Mouse (Mus musculus) thymus, adult 2 months (tissue): Measurements from ENCODE around the gene Runx3.

ENCODE experiments used
- CTCF ChIP-seq: fragments of 200-500 bp; IDR thresholded peaks from 2 replicates; pipeline ENCODE4 v1.5.1; 2012; ENCODE audit warnings: mild to moderate bottlenecking, control low read depth, low read length, moderate library complexity, borderline replicate concordance; ENCODE audit not compliant: control insufficient read depth, poor library complexity, insufficient read depth; ENCODE audit errors: extremely low read depth
- POLR2A ChIP-seq: fragments of 200-500 bp; IDR thresholded peaks from 2 replicates; pipeline ENCODE4 v1.6.1; 2012; ENCODE audit warnings: mild to moderate bottlenecking, low read length, control low read depth, moderate library complexity; ENCODE audit not compliant: control insufficient read depth, poor library complexity, insufficient read depth; ENCODE audit errors: extremely low read depth

GRCm38 (mm10) chr4:135157329-135157728, 36.9 kb downstream of the Runx3 start:
- TF ChIP-seq CTCF, result no peak
- TF ChIP-seq POLR2A, result no peak
